Mouse (Mus musculus): ENCODE data around the gene Aldh18a1.

DNA sequence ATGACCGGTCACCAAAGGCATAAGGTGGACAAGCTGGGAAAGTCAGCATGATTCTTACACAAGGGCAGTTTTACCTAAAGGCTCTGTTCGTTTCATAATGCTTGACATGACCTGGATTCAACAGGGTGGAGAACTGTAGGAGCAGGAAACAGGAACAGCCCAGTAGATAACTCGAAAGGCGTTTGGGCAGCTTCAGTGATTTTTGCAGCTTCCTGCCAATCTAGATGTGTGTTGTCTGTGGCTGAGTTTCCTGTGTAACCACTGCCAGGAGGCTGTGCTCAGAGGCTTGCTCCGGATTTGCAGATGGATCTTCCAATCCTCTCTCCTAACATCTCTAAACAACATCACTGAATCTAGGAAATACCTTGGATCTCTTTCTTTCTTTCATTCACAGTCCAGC, 55.7 kb downstream of the Aldh18a1 start:
- no peak for TF ChIP-seq HCFC1 (IDR thresholded peaks at IDR 0.05; ENCODE audit: borderline replicate concordance, insufficient read depth, low read length)
- no peak for TF ChIP-seq CHD2 (IDR thresholded peaks at IDR 0.05; ENCODE audit: low read depth, low read length)
- no peak for TF ChIP-seq ZNF384 (IDR thresholded peaks at IDR 0.05; ENCODE audit: low read depth, low read length)
- no peak for TF ChIP-seq ZC3H11A (IDR thresholded peaks at IDR 0.05; ENCODE audit: borderline replicate concordance, low read depth, low read length)

All from ES-E14 (cell line).